Mouse (Mus musculus): ENCODE measurements around the gene Bspry. TPM values are rescaled to one million over a fixed set of nuclear protein-coding genes. Genes with fewer than 3 reads are reported as not detected.

Bspry gene
- polyA plus RNA-seq, 1 experiment from 2014 or later, result 0.85 TPM

DNA sequence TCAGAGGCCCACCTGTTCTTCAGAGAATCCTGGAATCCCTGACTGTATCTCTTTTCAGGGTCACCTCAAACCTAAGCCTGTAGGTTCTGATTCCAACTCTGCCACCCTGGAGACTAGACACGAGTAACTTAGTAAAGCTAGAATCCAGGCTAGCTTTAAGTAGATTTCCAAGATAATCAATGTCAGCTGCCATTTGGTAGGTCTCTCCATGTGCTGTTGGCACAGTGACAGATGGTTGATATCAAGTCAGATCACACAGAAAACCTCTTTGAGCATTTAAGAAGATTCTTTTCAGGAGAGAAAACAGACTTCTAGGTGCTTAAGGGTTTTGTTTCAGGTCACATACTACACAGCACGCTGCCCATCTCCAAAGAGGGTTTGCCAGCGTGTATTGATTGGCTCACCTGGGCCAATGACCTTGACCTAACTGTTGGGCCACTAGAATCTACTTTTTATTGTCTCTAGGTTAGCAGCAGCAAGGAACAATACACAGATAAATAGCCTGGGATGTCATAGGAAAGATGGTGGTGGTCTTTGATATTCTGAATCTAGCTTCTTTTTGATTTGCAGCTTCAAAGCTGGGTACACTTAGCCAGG is 23.6 kb downstream of the Bspry start, which contains the start of gene Hdhd3:
Gene Hdhd3, minus strand, starts transcription at position 94 of the 597 bp plus-strand sequence.
- Histone ChIP-seq H3K9me3 (no peaks in the 10 kb centered on the region), H3K4me1 (peaks cover 8% of the 10 kb centered on the region; the same call in 1 of the 2 replicates), H3K27me3 (no peaks in the 10 kb centered on the region), H3K27ac (replicated peaks) (peak within 1 kb of the TSS; percentile 50; the same call in 1 of the 2 replicates), H3K36me3 (peaks cover 18% of the 10 kb centered on the region; the same call in 1 of the 2 replicates), H3K9ac (replicated peaks) (peak within 1 kb of the TSS; percentile 90), H3K4me3 (peak within 1 kb of the TSS; percentile 95), H3K4me2 (replicated peaks) (peak within 1 kb of the TSS; percentile 73)
- no peak for ATAC-seq (replicated peaks)
- 92% methylated on average over 3 of the region's 3 CpGs for WGBS

DNA sequence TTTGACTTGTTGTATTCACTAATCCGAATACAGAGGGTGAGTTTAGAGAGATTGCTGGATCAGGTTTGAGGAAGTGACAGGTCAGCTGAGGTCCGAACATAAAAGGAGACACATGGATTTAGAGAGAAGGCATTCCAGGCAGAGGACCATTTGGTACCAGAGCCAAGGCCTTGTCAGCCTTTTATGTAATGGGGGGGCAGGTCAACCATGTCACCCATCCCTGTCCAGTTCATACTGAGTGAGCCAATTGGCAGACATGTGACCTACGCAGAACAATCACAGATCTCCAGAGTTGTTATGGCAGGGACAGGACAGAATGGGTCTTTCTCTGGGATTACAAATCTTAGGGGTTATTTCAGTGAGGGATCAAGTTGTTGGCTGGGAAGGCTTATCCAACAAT is 26.1 kb downstream of the Bspry start:
- Histone ChIP-seq H3K27ac (replicated peaks) (no peak overlapping the region), H3K9me3 (no peaks in the 10 kb centered on the region), H3K27me3 (no peaks in the 10 kb centered on the region), H3K4me2 (replicated peaks) (no peak overlapping the region), H3K36me3 (peaks cover 35% of the 10 kb centered on the region), H3K4me1 (peaks cover 8% of the 10 kb centered on the region; the same call in 1 of the 2 replicates), H3K9ac (replicated peaks) (no peak overlapping the region), H3K4me3 (no peak overlapping the region)
- WGBS, result 84% methylated on average over 3 of the region's 3 CpGs
- no peak for ATAC-seq (replicated peaks)

DNA sequence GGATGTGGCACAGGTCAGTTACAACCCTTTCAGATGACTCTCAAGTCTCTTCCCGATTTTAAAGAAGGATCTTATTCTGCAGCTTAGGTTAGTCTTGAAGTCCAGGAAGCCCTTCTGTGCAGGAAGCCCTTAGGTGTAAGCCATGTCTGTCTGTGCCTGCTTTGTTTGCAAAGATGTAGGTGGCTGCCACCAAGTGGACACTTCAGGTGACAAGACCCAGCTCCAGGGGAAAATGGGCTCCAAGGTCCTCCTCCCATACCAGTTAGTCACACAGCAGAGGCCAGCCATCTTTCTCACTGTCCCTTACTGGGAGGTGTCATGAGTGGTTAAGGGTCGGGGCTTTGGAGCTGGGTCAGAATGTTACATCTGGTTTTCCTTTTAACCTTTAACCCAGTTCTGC is 26.9 kb downstream of the Bspry start:
- H3K36me3 ChIP-seq, result peaks cover 41% of the 10 kb centered on the region
- no peak overlapping the region for H3K4me3 ChIP-seq
- H3K27ac ChIP-seq (replicated peaks), result no peak overlapping the region
- peaks cover 2% of the 10 kb centered on the region; the same call in 1 of the 2 replicates for H3K4me1 ChIP-seq
- no peak overlapping the region for H3K9ac ChIP-seq (replicated peaks)
- H3K27me3 ChIP-seq, result no peaks in the 10 kb centered on the region
- H3K9me3 ChIP-seq, result no peaks in the 10 kb centered on the region
- WGBS, result 73% methylated on average over 2 of the region's 2 CpGs
- H3K4me2 ChIP-seq (replicated peaks), result no peak overlapping the region
- no peak for ATAC-seq (replicated peaks)

DNA sequence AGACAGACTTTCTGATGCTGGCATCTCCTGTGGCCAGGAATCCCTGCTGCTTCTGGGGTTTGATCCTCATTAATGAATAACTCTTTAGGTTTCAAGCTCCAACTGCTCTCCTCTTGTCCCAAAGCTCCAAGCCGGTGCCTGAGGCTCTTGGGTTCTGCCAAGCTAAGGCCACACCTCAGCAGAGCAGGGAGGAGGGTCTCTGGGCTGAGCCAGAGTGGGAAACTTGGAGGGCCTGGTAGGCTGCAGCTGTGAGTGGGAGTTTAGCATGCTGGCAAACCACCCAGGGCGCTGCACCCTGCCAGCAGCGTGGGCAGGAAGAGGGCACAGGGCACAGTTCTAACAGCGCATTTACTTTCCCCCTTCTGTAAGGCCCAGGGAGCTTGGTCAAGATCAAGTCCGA is 29.0 kb downstream of the Bspry start:
- Histone ChIP-seq H3K4me2 (replicated peaks) (no peak overlapping the region), H3K4me1 (no peaks in the 10 kb centered on the region), H3K9ac (replicated peaks) (no peak overlapping the region), H3K27ac (replicated peaks) (no peak overlapping the region), H3K4me3 (no peak overlapping the region), H3K27me3 (no peaks in the 10 kb centered on the region), H3K9me3 (no peaks in the 10 kb centered on the region), H3K36me3 (peaks cover 56% of the 10 kb centered on the region)
- WGBS, result 94% methylated on average over 5 of the region's 5 CpGs
- no peak for ATAC-seq (replicated peaks)

DNA sequence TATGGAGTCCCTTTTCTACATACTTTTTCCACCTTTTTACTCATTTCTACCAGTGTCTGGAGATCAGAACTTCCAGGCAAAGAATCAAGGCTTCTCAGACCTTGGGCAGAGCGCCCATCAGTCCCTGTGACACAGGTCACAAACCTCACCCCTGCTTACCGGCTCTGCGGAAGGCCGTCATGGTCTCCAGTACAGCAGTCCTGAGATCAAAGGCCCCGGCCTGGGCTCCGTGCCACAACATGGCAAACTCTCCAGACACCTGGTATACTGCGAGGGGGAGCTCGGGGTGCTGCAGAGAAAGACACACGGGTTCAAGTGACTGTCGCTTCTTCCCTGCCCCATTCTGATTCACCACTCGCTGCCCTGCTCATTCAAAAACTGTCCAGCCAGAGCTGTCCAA is 30.1 kb downstream of the Bspry start:
- Histone ChIP-seq H3K9ac (replicated peaks) (no peak overlapping the region), H3K36me3 (peaks cover 56% of the 10 kb centered on the region), H3K4me3 (no peak overlapping the region), H3K4me2 (replicated peaks) (no peak overlapping the region), H3K4me1 (no peaks in the 10 kb centered on the region), H3K27me3 (no peaks in the 10 kb centered on the region), H3K9me3 (no peaks in the 10 kb centered on the region), H3K27ac (replicated peaks) (no peak overlapping the region)
- 87% methylated on average over 11 of the region's 11 CpGs for WGBS
- no peak for ATAC-seq (replicated peaks)

DNA sequence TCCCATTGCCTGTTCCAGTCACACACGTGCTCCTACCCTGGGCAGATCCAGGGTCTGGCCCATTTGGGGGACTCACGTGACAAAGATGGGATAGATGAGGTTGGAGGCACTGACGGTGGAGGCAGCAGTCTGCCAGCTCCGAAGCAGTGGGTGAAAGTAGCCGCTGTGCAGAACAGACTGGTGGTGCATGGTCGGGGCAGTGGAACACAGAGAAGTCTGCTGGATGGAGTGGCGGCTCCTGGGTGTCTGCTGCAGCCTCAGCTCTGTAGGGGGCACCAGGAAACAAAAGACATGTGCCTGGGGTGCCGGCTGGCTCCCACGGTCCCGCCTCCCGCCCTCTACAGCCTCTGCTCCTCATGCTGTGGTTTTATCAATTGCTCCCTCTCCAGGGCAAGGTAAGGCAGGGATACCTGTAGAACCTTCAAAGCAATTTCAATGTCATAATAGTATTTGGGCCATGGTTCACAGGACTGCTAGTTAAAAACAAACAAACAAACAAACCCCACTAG is 34.2 kb downstream of the Bspry start:
- no peak for ATAC-seq (replicated peaks)
- H3K4me2 ChIP-seq (replicated peaks), result no peak overlapping the region
- 55% methylated on average over 11 of the region's 11 CpGs for WGBS
- no peaks in the 10 kb centered on the region for H3K9me3 ChIP-seq
- H3K9ac ChIP-seq (replicated peaks), result no peak overlapping the region
- no peaks in the 10 kb centered on the region for H3K27me3 ChIP-seq
- H3K27ac ChIP-seq (replicated peaks), result no peak overlapping the region
- no peak overlapping the region for H3K4me3 ChIP-seq
- H3K4me1 ChIP-seq, result peaks cover 9% of the 10 kb centered on the region
- peaks cover 41% of the 10 kb centered on the region for H3K36me3 ChIP-seq

DNA sequence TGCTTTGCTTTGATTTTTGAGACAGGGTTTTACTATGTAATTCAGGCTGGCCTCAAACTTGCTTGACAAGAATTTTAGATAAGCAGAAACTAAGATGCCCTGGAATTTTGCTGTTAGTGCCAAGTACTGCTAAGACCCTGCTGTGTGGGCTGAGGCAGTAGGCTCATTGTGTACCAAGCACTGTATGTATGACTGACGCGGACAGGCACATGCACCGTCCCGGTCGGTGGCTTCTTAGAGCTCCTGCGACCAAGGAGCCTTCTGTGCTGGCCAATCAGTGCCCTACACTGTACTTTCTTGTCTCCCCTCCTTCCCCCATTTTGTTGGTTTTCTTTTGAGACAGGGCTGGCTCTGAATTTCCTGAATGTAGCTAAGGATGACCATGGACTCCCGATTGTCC is 35.1 kb downstream of the Bspry start:
- 88% methylated on average over 7 of the region's 7 CpGs for WGBS
- Histone ChIP-seq H3K36me3 (peaks cover 31% of the 10 kb centered on the region), H3K27me3 (no peaks in the 10 kb centered on the region), H3K4me3 (no peak overlapping the region), H3K27ac (replicated peaks) (no peak overlapping the region), H3K9me3 (no peaks in the 10 kb centered on the region), H3K4me2 (replicated peaks) (no peak overlapping the region), H3K4me1 (peaks cover 12% of the 10 kb centered on the region), H3K9ac (replicated peaks) (no peak overlapping the region)
- ATAC-seq (replicated peaks), result no peak

DNA sequence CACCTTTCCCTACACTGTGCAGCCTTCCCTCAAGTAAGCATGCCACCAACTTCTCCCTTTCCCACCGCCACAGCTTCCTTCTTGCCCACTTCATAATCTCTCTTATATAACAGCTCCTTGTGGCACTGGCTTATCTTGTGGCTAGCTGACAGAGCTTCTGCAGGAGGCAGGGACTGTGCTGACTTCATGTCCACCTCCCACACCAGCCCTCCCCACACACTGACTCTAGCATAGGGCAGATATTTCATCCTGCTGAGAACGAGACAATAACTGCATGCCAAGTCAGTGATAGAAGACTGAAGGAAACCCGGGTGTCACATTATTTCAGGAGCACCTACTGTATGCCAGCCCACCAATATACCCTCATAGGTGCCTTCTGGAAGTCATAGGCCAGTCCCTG is 35.6 kb downstream of the Bspry start:
- Histone ChIP-seq H3K9me3 (no peaks in the 10 kb centered on the region), H3K9ac (replicated peaks) (no peak overlapping the region), H3K27me3 (no peaks in the 10 kb centered on the region), H3K4me3 (no peak overlapping the region), H3K36me3 (peaks cover 26% of the 10 kb centered on the region), H3K27ac (replicated peaks) (no peak overlapping the region), H3K4me2 (replicated peaks) (no peak overlapping the region), H3K4me1 (peaks cover 17% of the 10 kb centered on the region)
- 91% methylated on average over 3 of the region's 3 CpGs for WGBS
- no peak for ATAC-seq (replicated peaks)

DNA sequence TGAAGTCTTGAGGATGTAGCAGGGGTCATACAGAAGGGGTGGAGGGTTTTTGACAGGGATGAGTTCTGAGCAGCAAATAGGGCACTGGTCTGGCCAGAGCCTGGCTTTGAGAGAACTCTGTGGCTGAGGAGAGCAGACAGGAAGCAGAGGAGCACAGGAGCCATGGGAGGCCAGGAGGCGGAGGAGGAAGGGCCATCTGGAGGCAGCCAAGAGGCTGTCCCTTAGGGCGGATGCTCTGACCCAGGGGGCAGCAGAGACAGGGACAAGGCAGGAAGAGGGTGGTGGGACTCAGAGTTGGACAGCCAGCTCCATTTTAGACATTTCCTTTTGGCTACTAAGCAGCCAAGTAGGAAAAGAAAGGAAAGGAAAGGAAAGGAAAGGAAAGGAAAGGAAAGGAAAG is 36.2 kb downstream of the Bspry start:
- WGBS, result 51% methylated on average over 2 of the region's 2 CpGs
- Histone ChIP-seq H3K27me3 (no peaks in the 10 kb centered on the region), H3K9me3 (no peaks in the 10 kb centered on the region), H3K4me3 (no peak overlapping the region), H3K9ac (replicated peaks) (no peak overlapping the region), H3K4me1 (peaks cover 18% of the 10 kb centered on the region), H3K27ac (replicated peaks) (no peak overlapping the region), H3K36me3 (peaks cover 20% of the 10 kb centered on the region), H3K4me2 (replicated peaks) (no peak overlapping the region)
- no peak for ATAC-seq (replicated peaks)

DNA sequence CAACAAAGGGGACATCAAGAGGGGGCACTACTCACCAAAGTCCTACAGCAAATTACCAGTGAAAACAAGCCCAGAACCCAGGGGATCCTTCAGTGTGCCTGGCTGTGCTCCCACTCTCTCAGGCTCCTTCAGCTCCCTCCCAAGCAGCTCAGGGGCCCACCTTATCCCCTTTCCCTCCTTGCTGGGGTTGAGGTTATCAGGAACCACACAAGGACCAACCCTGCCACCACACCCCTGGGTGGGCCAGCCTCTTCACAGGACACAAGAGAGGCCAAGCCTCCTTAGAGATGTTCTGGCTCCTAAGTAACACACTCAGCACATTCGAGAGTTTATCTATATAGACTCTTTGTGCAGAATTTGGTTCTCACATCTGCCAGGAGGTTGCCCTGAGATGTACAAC is 36.7 kb downstream of the Bspry start:
- Histone ChIP-seq H3K4me1 (peaks cover 18% of the 10 kb centered on the region), H3K4me3 (no peak overlapping the region), H3K36me3 (peaks cover 17% of the 10 kb centered on the region), H3K9me3 (no peaks in the 10 kb centered on the region), H3K27me3 (no peaks in the 10 kb centered on the region), H3K27ac (replicated peaks) (no peak overlapping the region), H3K4me2 (replicated peaks) (no peak overlapping the region), H3K9ac (replicated peaks) (no peak overlapping the region)
- 88% methylated on average over 1 of the region's 1 CpGs for WGBS
- no peak for ATAC-seq (replicated peaks)

DNA sequence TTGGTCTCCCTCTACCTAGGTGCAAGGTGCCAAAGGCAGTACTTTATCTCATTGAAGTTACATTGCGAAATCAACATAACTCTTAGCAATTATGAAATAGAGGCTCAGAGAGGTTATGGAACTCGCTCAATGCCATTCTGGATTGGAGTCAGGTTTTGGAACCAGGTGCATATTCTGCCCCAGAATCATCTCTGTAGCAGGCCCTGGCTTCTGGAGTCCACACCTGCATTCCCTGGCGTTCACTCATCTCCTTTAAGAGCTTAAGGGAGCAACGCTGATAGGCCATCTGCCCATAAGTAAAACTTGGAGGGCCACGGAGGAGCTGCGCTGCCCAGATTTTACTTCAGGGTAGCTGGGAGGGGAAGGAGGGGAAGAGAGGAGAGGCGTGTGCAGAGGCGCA is 37.2 kb downstream of the Bspry start:
- Histone ChIP-seq H3K36me3 (peaks cover 12% of the 10 kb centered on the region), H3K4me1 (peaks cover 18% of the 10 kb centered on the region), H3K27me3 (no peaks in the 10 kb centered on the region), H3K4me3 (no peak overlapping the region), H3K9me3 (no peaks in the 10 kb centered on the region), H3K27ac (replicated peaks) (no peak overlapping the region), H3K9ac (replicated peaks) (no peak overlapping the region), H3K4me2 (replicated peaks) (no peak overlapping the region)
- ATAC-seq (replicated peaks), result no peak
- WGBS, result 91% methylated on average over 8 of the region's 8 CpGs

DNA sequence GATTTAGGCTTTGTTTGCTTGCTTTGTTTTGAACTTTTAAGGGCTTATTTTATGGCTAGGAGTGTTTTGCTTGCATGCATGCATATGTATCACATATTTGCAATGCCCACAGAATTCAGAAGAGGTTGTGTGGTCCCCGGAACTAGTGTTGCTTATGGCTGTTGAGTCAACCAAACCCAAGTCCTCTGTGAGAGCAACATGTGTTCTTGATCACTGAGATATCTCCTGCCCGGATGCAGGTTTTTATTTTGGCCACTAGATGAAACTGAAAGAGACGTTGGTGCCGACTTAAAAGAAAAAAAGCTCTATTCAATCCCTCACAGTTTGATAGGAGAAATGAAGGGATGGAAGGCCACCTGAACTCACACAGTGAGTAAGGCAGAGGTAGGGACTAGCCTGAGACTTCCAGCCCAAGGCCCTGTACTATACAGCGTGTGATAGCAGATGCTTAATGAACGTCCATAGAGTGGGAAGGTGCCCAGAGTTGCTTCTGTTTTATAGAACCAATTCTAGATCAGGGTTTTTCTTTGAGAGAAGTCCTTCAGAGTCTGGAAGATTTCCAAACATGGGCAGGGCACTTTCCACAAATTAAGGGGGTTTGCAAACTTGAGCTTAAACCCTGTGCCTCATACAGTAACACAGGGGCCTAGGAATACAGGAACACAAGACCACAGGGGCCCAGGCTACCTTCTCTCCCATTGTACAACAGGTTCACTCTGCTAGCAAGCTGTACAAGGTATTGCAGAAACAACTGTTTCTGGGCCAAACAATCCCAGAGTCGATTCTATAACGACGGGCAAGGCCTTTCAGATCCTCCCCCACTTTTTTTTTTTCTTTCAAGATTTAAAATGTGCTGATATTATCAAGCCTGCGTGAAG is 37.9 kb downstream of the Bspry start:
- Histone ChIP-seq H3K27me3 (no peaks in the 10 kb centered on the region), H3K27ac (replicated peaks) (no peak overlapping the region), H3K36me3 (peaks cover 7% of the 10 kb centered on the region), H3K4me1 (peaks cover 18% of the 10 kb centered on the region), H3K4me3 (no peak overlapping the region), H3K9me3 (no peaks in the 10 kb centered on the region), H3K9ac (replicated peaks) (no peak overlapping the region), H3K4me2 (replicated peaks) (0 out of 2 replicates have a peak overlapping the region, but pooled peaks have one; percentile 68)
- no peak for ATAC-seq (replicated peaks)
- 83% methylated on average over 10 of the region's 10 CpGs for WGBS

Data from forebrain, embryonic 15.5 days (tissue).